Mouse (Mus musculus) stomach, postnatal 0 days (tissue): ENCODE measurements at regions not wholly inside any gene's neighbourhood (a gene's known extent, or its start where the extent isn't known, plus 50 kb on each side); places are given as distances from the start of the nearest gene placed in this dataset.
A peak's percentile ranks its signal among the peaks of the same experiment; 100 is the strongest.

Experiments used
- ATAC-seq: fragments of 200-750 bp; cut with Nextera tagmentation; 2 replicates; pipeline ENCODE4 v1.8.0; 2017; ENCODE audit not compliant: low FRiP score, low TSS enrichment
- DNase-seq: peaks from one replicate; pipeline ENCODE4 v3.0.0-alpha.2; 2016; ENCODE audit warnings: low spot score
- H3K27ac ChIP-seq: fragments of 300-500 bp; sonication (generic); replicated peaks from 2 replicates; pipeline ENCODE4 v1.5.1; 2014; ENCODE audit warnings: mild to moderate bottlenecking, control low read depth
- H3K27me3 ChIP-seq: fragments of 300-500 bp; sonication (generic); 2 replicates; pipeline ENCODE4 v1.6.1; 2014; ENCODE audit warnings: low read length; ENCODE audit not compliant: control insufficient read depth, insufficient read depth
- H3K36me3 ChIP-seq: fragments of 300-500 bp; sonication (generic); 2 replicates; pipeline ENCODE4 v1.6.1; 2014; ENCODE audit warnings: low read length, mixed read lengths; ENCODE audit not compliant: control insufficient read depth, insufficient read depth
- H3K4me1 ChIP-seq: fragments of 300-500 bp; sonication (generic); replicated peaks from 2 replicates; pipeline ENCODE4 v1.6.1; 2014; ENCODE audit warnings: antibody characterized with exemption; ENCODE audit not compliant: control insufficient read depth, insufficient read depth
- H3K4me2 ChIP-seq: fragments of 300-500 bp; sonication (generic); replicated peaks from 2 replicates; pipeline ENCODE4 v1.6.1; 2014; ENCODE audit warnings: low read depth, mild to moderate bottlenecking, control low read depth, moderate library complexity
- H3K4me3 ChIP-seq: fragments of 300-500 bp; sonication (generic); 2 replicates; pipeline ENCODE4 v1.5.1; 2014; ENCODE audit warnings: low read depth, low read length, control low read depth
- H3K9ac ChIP-seq: fragments of 300-500 bp; sonication (generic); 2 replicates; pipeline ENCODE4 v1.6.1; 2014; ENCODE audit warnings: mild to moderate bottlenecking, low read length, control low read depth, mixed read lengths
- H3K9me3 ChIP-seq: fragments of 300-500 bp; sonication (generic); 2 replicates; pipeline ENCODE4 v1.6.1; 2016; ENCODE audit warnings: low read length; ENCODE audit not compliant: control insufficient read depth
- CTCF ChIP-seq: IDR thresholded peaks from 2 replicates; pipeline ENCODE4 v1.5.1; 2016; ENCODE audit warnings: antibody characterized with exemption, low read depth, mild to moderate bottlenecking, moderate library complexity
- EP300 ChIP-seq: optimal IDR thresholded peaks from 2 replicates; pipeline ENCODE3; 2016; ENCODE audit warnings: antibody characterized with exemption
- WGBS: fragments of 180-500 bp; shearing (Covaris S2); extraction: QIAGEN DNeasy Blood & Tissue Kit; methylation state at CpG from one replicate; pipeline ENCODE4 v1.1.7; 2014; 5-methylcytosine and 5-hydroxymethylcytosine counted together

GRCm38 (mm10) chr8:4411126-4411525, 81.7 kb upstream of the Cers4 start:
- no peaks in the 10 kb centered on the region for H3K9me3 ChIP-seq
- ATAC-seq (no peak), DNase-seq (no peak)
- no peaks in the 10 kb centered on the region for H3K27me3 ChIP-seq
- no peak overlapping the region for H3K9ac ChIP-seq
- 52% methylated on average over 3 of the region's 3 CpGs for WGBS
- H3K4me3 ChIP-seq, result no peak overlapping the region
- TF ChIP-seq CTCF, result no peak
- TF ChIP-seq EP300, result no peak
- no peaks in the 10 kb centered on the region for H3K36me3 ChIP-seq
- H3K4me1 ChIP-seq, result no peaks in the 10 kb centered on the region
- no peak overlapping the region for H3K4me2 ChIP-seq
- no peak overlapping the region for H3K27ac ChIP-seq

- Histone ChIP-seq H3K4me1 (no peaks in the 10 kb centered on the region), H3K9me3 (no peaks in the 10 kb centered on the region), H3K36me3 (no peaks in the 10 kb centered on the region), H3K4me2 (no peak overlapping the region), H3K27me3 (no peaks in the 10 kb centered on the region), H3K9ac (no peak overlapping the region), H3K4me3 (no peak overlapping the region), H3K27ac (no peak overlapping the region)
- 67% methylated on average over 2 of the region's 2 CpGs for WGBS
- DNase-seq (no peak), ATAC-seq (no peak)
- no peak for TF ChIP-seq EP300
- TF ChIP-seq CTCF, result no peak
Measured at GRCm38 (mm10) chr8:4411836-4412235, 81.0 kb upstream of the Cers4 start.

GRCm38 (mm10) chr8:4413206-4413605, 79.6 kb upstream of the Cers4 start:
- 36% methylated on average over 6 of the region's 6 CpGs for WGBS
- Histone ChIP-seq H3K9me3 (no peaks in the 10 kb centered on the region), H3K27me3 (no peaks in the 10 kb centered on the region), H3K4me1 (no peaks in the 10 kb centered on the region), H3K4me3 (no peak overlapping the region), H3K4me2 (no peak overlapping the region), H3K27ac (no peak overlapping the region), H3K36me3 (no peaks in the 10 kb centered on the region), H3K9ac (no peak overlapping the region)
- DNase-seq (peak; percentile 22), ATAC-seq (0 out of 2 replicates have a peak, but pooled peaks have one; percentile 20)
- TF ChIP-seq CTCF (peak; percentile 81), EP300 (no peak)

GRCm38 (mm10) chr8:4413764-4414163, 79.1 kb upstream of the Cers4 start:
- WGBS, result 24% methylated on average over 4 of the region's 4 CpGs
- no peaks in the 10 kb centered on the region for H3K36me3 ChIP-seq
- H3K9ac ChIP-seq, result no peak overlapping the region
- H3K4me1 ChIP-seq, result no peaks in the 10 kb centered on the region
- TF ChIP-seq EP300 (no peak), CTCF (no peak)
- H3K4me2 ChIP-seq, result no peak overlapping the region
- H3K9me3 ChIP-seq, result no peaks in the 10 kb centered on the region
- H3K27ac ChIP-seq, result no peak overlapping the region
- ATAC-seq (peak; percentile 79; the same call in 1 of the 2 replicates), DNase-seq (no peak)
- no peak overlapping the region for H3K4me3 ChIP-seq
- no peaks in the 10 kb centered on the region for H3K27me3 ChIP-seq

- ATAC-seq, result no peak
- Histone ChIP-seq H3K9ac (no peak overlapping the region), H3K4me2 (no peak overlapping the region), H3K36me3 (no peaks in the 10 kb centered on the region), H3K27me3 (no peaks in the 10 kb centered on the region), H3K9me3 (no peaks in the 10 kb centered on the region), H3K4me1 (no peaks in the 10 kb centered on the region), H3K27ac (no peak overlapping the region), H3K4me3 (no peak overlapping the region)
- TF ChIP-seq EP300 (no peak), CTCF (no peak)
- 74% methylated on average over 3 of the region's 3 CpGs for WGBS
- DNase-seq, result no peak
Measured at GRCm38 (mm10) chr8:4417141-4417540, 75.7 kb upstream of the Cers4 start.

- ATAC-seq (no peak), DNase-seq (no peak)
- no peaks in the 10 kb centered on the region for H3K36me3 ChIP-seq
- TF ChIP-seq EP300 (no peak), CTCF (no peak)
- H3K4me3 ChIP-seq, result no peak overlapping the region
- H3K27ac ChIP-seq, result no peak overlapping the region
- H3K4me1 ChIP-seq, result no peaks in the 10 kb centered on the region
- H3K27me3 ChIP-seq, result no peaks in the 10 kb centered on the region
- H3K9me3 ChIP-seq, result no peaks in the 10 kb centered on the region
- no peak overlapping the region for H3K9ac ChIP-seq
- H3K4me2 ChIP-seq, result no peak overlapping the region
- WGBS, result 63% methylated on average over 2 of the region's 2 CpGs
Measured at GRCm38 (mm10) chr8:4433161-4433560, 59.7 kb upstream of the Cers4 start.
